13 mouse cellular contexts compared by ENCODE assay signal in genomic region chr12:79918983-79919382, GRCm38 (mm10).
DNase-seq lines count a peak whose midpoint lies in the region; ATAC-seq and TF ChIP-seq lines count a peak whose summit lies in the region.
"Had no signal": no experiment of that assay in that cellular context is flagged by ENCODE, and none has a peak within 500 bp of the region (broad histone marks: within the 10 kb centered on the region; RNA-seq: fewer than 3 reads in every experiment).

No protein-coding gene starts in this region.

- WGBS in kidney, adult 2 months = 96% methylated on average over 5 of the region's 5 CpGs

- no peak for TF ChIP-seq POLR2A in kidney, adult 2 months (IDR thresholded peaks at IDR 0.05; ENCODE audit: low read depth, low read length)

- no peaks in the 10 kb centered on the region for H3K27me3 ChIP-seq in kidney, adult 2 months (replicated peaks; ENCODE audit: control insufficient read depth, insufficient read depth, low read length)
- H3K27me3 ChIP-seq: embryonic facial prominence, embryonic 12.5 days; liver, embryonic 15.5 days had no signal

- no peak overlapping the region for H3K4me3 ChIP-seq in kidney, adult 2 months (ENCODE audit: insufficient read depth, low read depth, low read length)
- H3K4me3 ChIP-seq: embryonic facial prominence, embryonic 12.5 days; liver, embryonic 15.5 days; myocyte had no signal

- DNase-seq in kidney, adult 2 months = no peak
- DNase-seq in kidney, adult 9 months = no peak
- DNase-seq in thymus, postnatal 0 days (ENCODE audit: low spot score) = peak; percentile 50
- DNase-seq in thymus, adult 18-20 months = no peak
- DNase-seq in cerebellum, postnatal 14 days = no peak
- DNase-seq: gastrocnemius, postnatal 14 days; heart, postnatal 36 days; right cerebral cortex, adult 18-20 months had no signal

- peak; percentile 31; the same call in 1 of the 2 replicates for TF ChIP-seq CTCF in kidney, adult 2 months (conservative IDR thresholded peaks at IDR 0.05; ENCODE audit: insufficient read depth, insufficient read length, low read depth, low read length)

- no peaks in the 10 kb centered on the region for H3K4me1 ChIP-seq in kidney, adult 2 months (ENCODE audit: control insufficient read depth, insufficient read depth, low read length)
- H3K4me1 ChIP-seq: liver, embryonic 15.5 days had no signal

- H3K27ac ChIP-seq in kidney, adult 2 months (ENCODE audit: insufficient read depth, low read depth, low read length) = no peak overlapping the region
- H3K27ac ChIP-seq: embryonic facial prominence, embryonic 12.5 days; liver, embryonic 15.5 days had no signal

- no peaks in the 10 kb centered on the region for H3K36me3 ChIP-seq in kidney, adult 2 months (ENCODE audit: control insufficient read depth, insufficient read depth, low read length)
- H3K36me3 ChIP-seq: embryonic facial prominence, embryonic 12.5 days; liver, embryonic 15.5 days had no signal

- ATAC-seq in common myeloid progenitor, adult 5-6 weeks (replicated peaks; ENCODE audit: low read depth, poor library complexity, severe bottlenecking) = peak; percentile 50; the same call in 1 of the 2 replicates
- ATAC-seq in granulocyte monocyte progenitor cell, adult 5-6 weeks (replicated peaks; ENCODE audit: poor library complexity, severe bottlenecking) = no peak
